Mouse (Mus musculus): Measurements from ENCODE around the gene Phykpl.

DNA sequence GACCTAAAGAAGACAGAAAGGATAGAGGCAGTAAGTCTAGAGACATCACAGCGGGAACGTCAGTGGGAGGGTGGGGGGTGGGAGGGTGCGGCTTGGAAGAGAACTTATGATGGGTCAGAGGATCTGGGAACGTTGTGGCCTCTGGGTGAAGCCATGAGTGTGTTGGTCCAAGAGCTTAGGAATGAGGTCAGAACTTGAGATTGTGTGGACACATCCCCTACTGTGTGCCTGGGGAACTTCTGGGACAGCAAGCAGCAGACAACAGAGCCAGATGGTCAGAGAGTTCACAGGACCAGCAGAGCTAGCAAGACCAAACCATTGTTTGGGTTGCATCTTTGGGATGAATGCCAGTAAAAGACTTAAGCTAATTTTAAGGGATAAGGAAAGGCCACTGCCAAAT is 15.8 kb upstream of the Phykpl start:
- no peak for TF ChIP-seq CTCF (conservative IDR thresholded peaks at IDR 0.05; ENCODE audit: low read length)
- TF ChIP-seq POU5F1 (IDR thresholded peaks at IDR 0.05; ENCODE audit: borderline replicate concordance, low read length), result no peak
